Mouse (Mus musculus) gastrocnemius, postnatal 10 days (tissue): ENCODE data around the gene Creld2. TPM values are rescaled to one million over a fixed set of nuclear protein-coding genes. Genes with fewer than 3 reads are reported as not detected.

Experiments used
- DNase-seq: peaks from one replicate; pipeline ENCODE4 v3.0.0; 2021; ENCODE audit warnings: mixed read lengths
- total RNA-seq, 2 experiments: library from RNA; stranded (reverse); gene quantifications; 2 replicates each; pipeline ENCODE4 v1.2.3; 2021

The Creld2 gene
- total RNA-seq, 2 experiments from 2014 or later = 9.4 to 13.6 TPM

DNA sequence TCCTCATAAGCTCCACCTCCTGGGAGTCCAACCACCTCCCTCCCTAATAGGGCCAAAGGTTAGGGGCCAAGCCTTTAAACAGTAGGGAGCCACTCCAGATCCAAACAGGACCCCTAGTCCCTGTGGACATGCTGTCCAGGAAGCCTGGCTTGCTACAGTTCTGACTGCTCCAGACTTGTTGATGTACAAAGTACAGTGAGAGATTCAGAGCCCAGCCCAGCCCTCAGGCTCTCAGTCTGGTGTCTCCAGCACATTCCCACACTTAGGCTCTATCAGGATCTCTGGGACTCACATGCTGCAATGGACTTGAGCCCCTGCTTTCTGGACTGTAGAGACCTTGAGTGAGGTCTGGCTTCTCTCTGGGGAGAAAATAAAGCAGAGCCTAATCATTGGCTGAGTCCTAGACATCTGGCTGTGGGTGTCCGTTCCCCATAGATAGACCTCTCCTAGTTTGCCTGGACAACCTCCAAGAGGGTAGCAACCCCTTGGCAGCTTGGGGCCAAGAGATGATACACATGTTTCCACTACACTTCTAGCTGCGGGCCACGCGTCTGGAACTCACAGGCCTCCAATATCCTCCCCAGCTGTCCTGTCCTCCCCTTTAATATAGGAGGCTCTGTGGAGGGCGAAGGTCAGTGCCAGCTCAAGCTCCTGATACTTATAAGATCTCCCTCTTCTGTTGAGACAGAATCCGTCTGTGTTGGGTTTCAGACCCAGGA, 48.7 kb downstream of the Creld2 start:
- DNase-seq = no peak

- DNase-seq = no peak
These were observed 51.2 kb downstream of the Creld2 start for GRCm38 (mm10) chr15:88870418-88871185.

DNA sequence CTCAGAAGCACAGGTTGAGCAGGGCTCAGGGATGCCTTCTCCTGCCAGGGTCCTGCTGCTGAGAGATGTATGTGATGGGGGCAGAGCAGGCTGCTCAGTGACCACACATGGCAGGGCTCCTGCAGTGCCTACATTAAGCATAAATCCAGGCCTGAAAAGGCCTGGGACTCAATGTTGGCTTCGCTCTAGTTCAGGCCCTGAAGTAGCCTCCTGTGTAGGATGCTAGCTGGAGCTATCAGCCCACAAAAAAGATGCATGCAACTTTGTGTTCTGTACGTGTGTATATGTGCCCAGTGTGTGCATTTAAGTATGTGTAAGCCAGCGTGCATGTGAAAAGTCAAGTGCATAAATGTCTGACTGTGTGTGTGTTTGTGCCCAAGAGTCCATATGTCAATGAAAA, 54.6 kb downstream of the Creld2 start:
- DNase-seq = no peak

- no peak for DNase-seq
These were observed 55.0 kb downstream of the Creld2 start for GRCm38 (mm10) chr15:88874477-88874876.

- DNase-seq = no peak
These were observed 56.2 kb downstream of the Creld2 start for GRCm38 (mm10) chr15:88875625-88876081.

Other genes starting within 250 kb of the Creld2 start
- not detected for gene Zdhhc25, start 219.3 kb upstream of the Creld2 start, total RNA-seq
- 10 to 100 TPM; 26.5 to 33.4 TPM for gene Brd1, start 85.4 kb upstream of the Creld2 start, total RNA-seq
- 1 to 10 TPM; 7.2 to 9.4 TPM for gene Zbed4, start 68.0 kb upstream of the Creld2 start, total RNA-seq
- 1 to 10 TPM; 5.7 to 6.5 TPM for gene Alg12, start 328 bp upstream of the Creld2 start, total RNA-seq
- 10 to 100 TPM; 14.8 to 19.4 TPM for gene Pim3, start 42.5 kb downstream of the Creld2 start, total RNA-seq
- gene Ttll8, start 134.8 kb downstream of the Creld2 start, total RNA-seq = not detected
- gene Mlc1, start 159.4 kb downstream of the Creld2 start, total RNA-seq = under 1 TPM; 0.07 to 0.20 TPM
- not detected for gene Mov10l1, start 163.3 kb downstream of the Creld2 start, total RNA-seq
- gene Panx2, start 240.1 kb downstream of the Creld2 start, total RNA-seq = under 1 TPM; 0.07 to 0.18 TPM